Mouse (Mus musculus): Measurements from ENCODE around the gene Ccr1. TPM values are rescaled to one million over a fixed set of nuclear protein-coding genes. Genes with fewer than 3 reads are reported as not detected.

Ccr1 gene
- polyA plus RNA-seq, 1 experiment from 2014 or later, result not detected

- no peak for DNase-seq (ENCODE audit: low read depth, low spot score)
- ChIA-PET POLR2A (no interaction called here), CTCF (no interaction called here)
- in situ Hi-C loops (cut with MboI; ENCODE audit: low pct_unique_long_range_greater_than_20kb), result no loop called here
- no peak for TF ChIP-seq CTCF (IDR thresholded peaks at IDR 0.05)
- ATAC-seq, result no peak
- no peaks in the 10 kb centered on the region for H3K27me3 ChIP-seq
These were observed 14.9 kb downstream of the Ccr1 start for GRCm38 (mm10) chr9:123953551-123953950.

GRCm38 (mm10) chr9:123951176-123951575, 17.3 kb downstream of the Ccr1 start:
- TF ChIP-seq CTCF (IDR thresholded peaks at IDR 0.05), result no peak
- ATAC-seq (no peak), DNase-seq (ENCODE audit: low read depth, low spot score) (no peak)

GRCm38 (mm10) chr9:123949432-123949831, 19.1 kb downstream of the Ccr1 start:
- H3K27me3 ChIP-seq, result no peaks in the 10 kb centered on the region
- TF ChIP-seq CTCF (IDR thresholded peaks at IDR 0.05), result no peak
- ATAC-seq, result no peak
- in situ Hi-C loops (cut with MboI; ENCODE audit: low pct_unique_long_range_greater_than_20kb), result no loop called here
- no peak for DNase-seq (ENCODE audit: low read depth, low spot score)
- CTCF ChIA-PET, result no interaction called here
- POLR2A ChIA-PET, result no interaction called here

More at GRCm38 (mm10) chr9:123951176-123951575, 17.3 kb downstream of the Ccr1 start:
- CTCF ChIA-PET, result no interaction called here
- in situ Hi-C loops (cut with MboI; ENCODE audit: low pct_unique_long_range_greater_than_20kb), result no loop called here
- POLR2A ChIA-PET, result no interaction called here
- no peaks in the 10 kb centered on the region for H3K27me3 ChIP-seq

GRCm38 (mm10) chr9:123947815-123948214, 20.7 kb downstream of the Ccr1 start:
- DNase-seq (ENCODE audit: low read depth, low spot score), result no peak
- ChIA-PET POLR2A (no interaction called here), CTCF (no interaction called here)
- in situ Hi-C loops (cut with MboI; ENCODE audit: low pct_unique_long_range_greater_than_20kb), result no loop called here
- no peak for ATAC-seq
- no peaks in the 10 kb centered on the region for H3K27me3 ChIP-seq
- no peak for TF ChIP-seq CTCF (IDR thresholded peaks at IDR 0.05)

- peaks cover 2% of the 10 kb centered on the region for H3K27me3 ChIP-seq
- POLR2A ChIA-PET, result no interaction called here
- CTCF ChIA-PET, result no interaction called here
- no peak for ATAC-seq
- in situ Hi-C loops (cut with MboI; ENCODE audit: low pct_unique_long_range_greater_than_20kb), result no loop called here
- TF ChIP-seq CTCF (IDR thresholded peaks at IDR 0.05), result no peak
- DNase-seq (ENCODE audit: low read depth, low spot score), result no peak
These were observed 26.5 kb downstream of the Ccr1 start for GRCm38 (mm10) chr9:123942025-123942424.

- CTCF ChIA-PET, result no interaction called here
- POLR2A ChIA-PET, result no interaction called here
- TF ChIP-seq CTCF (IDR thresholded peaks at IDR 0.05), result no peak
- peaks cover 2% of the 10 kb centered on the region for H3K27me3 ChIP-seq
- DNase-seq (ENCODE audit: low read depth, low spot score), result no peak
- ATAC-seq, result no peak
- in situ Hi-C loops (cut with MboI; ENCODE audit: low pct_unique_long_range_greater_than_20kb), result no loop called here
These were observed 27.2 kb downstream of the Ccr1 start for GRCm38 (mm10) chr9:123941316-123941715.

GRCm38 (mm10) chr9:123940628-123941027, 27.9 kb downstream of the Ccr1 start:
- CTCF ChIA-PET, result no interaction called here
- ATAC-seq (no peak), DNase-seq (ENCODE audit: low read depth, low spot score) (no peak)
- H3K27me3 ChIP-seq, result peaks cover 2% of the 10 kb centered on the region
- in situ Hi-C loops (cut with MboI; ENCODE audit: low pct_unique_long_range_greater_than_20kb), result no loop called here
- POLR2A ChIA-PET, result no interaction called here
- no peak for TF ChIP-seq CTCF (IDR thresholded peaks at IDR 0.05)

- ATAC-seq (no peak), DNase-seq (ENCODE audit: low read depth, low spot score) (no peak)
- CTCF ChIA-PET, result no interaction called here
- TF ChIP-seq CTCF (IDR thresholded peaks at IDR 0.05), result no peak
- POLR2A ChIA-PET, result no interaction called here
- in situ Hi-C loops (cut with MboI; ENCODE audit: low pct_unique_long_range_greater_than_20kb), result no loop called here
- peaks cover 2% of the 10 kb centered on the region for H3K27me3 ChIP-seq
These were observed 28.3 kb downstream of the Ccr1 start for GRCm38 (mm10) chr9:123940168-123940567.

GRCm38 (mm10) chr9:123937989-123938388, 30.5 kb downstream of the Ccr1 start:
- H3K27me3 ChIP-seq, result peaks cover 2% of the 10 kb centered on the region
- ChIA-PET POLR2A (interaction anchor here (0.6 kb wide), 1 partner anchor 26 kb away, joined by 4 read pairs; no protein-coding TSS in a partner anchor), CTCF (no interaction called here)
- ATAC-seq, result no peak
- in situ Hi-C loops (cut with MboI; ENCODE audit: low pct_unique_long_range_greater_than_20kb), result no loop called here
- no peak for DNase-seq (ENCODE audit: low read depth, low spot score)
- TF ChIP-seq CTCF (IDR thresholded peaks at IDR 0.05), result no peak

- TF ChIP-seq CTCF (IDR thresholded peaks at IDR 0.05), result no peak
- DNase-seq (ENCODE audit: low read depth, low spot score) (no peak), ATAC-seq (no peak)
- ChIA-PET POLR2A (no interaction called here), CTCF (interaction anchor here (1.0 to 1.5 kb wide), 2 partner anchors 10 to 326 kb away, joined by 3 read pairs; no protein-coding TSS in a partner anchor)
- peaks cover 2% of the 10 kb centered on the region for H3K27me3 ChIP-seq
- in situ Hi-C loops (cut with MboI; ENCODE audit: low pct_unique_long_range_greater_than_20kb), result no loop called here
These were observed 31.8 kb downstream of the Ccr1 start for GRCm38 (mm10) chr9:123936604-123937280.

- TF ChIP-seq CTCF (IDR thresholded peaks at IDR 0.05), result no peak
- in situ Hi-C loops (cut with MboI; ENCODE audit: low pct_unique_long_range_greater_than_20kb), result no loop called here
- H3K27me3 ChIP-seq, result peaks cover 2% of the 10 kb centered on the region
- POLR2A ChIA-PET, result no interaction called here
- CTCF ChIA-PET, result interaction anchor here (1.5 kb wide), 1 partner anchor 327 kb away, joined by 3 read pairs; no protein-coding TSS in a partner anchor
- ATAC-seq (no peak), DNase-seq (ENCODE audit: low read depth, low spot score) (no peak)
These were observed 32.7 kb downstream of the Ccr1 start for GRCm38 (mm10) chr9:123935776-123936175.

- H3K27me3 ChIP-seq, result peaks cover 2% of the 10 kb centered on the region
- ATAC-seq (no peak), DNase-seq (ENCODE audit: low read depth, low spot score) (no peak)
- no peak for TF ChIP-seq CTCF (IDR thresholded peaks at IDR 0.05)
- in situ Hi-C loops (cut with MboI; ENCODE audit: low pct_unique_long_range_greater_than_20kb), result no loop called here
- CTCF ChIA-PET, result no interaction called here
- POLR2A ChIA-PET, result no interaction called here
These were observed 33.1 kb downstream of the Ccr1 start for GRCm38 (mm10) chr9:123935346-123935745.

Measured in Patski (cell line).